In the genomic region with DNA sequence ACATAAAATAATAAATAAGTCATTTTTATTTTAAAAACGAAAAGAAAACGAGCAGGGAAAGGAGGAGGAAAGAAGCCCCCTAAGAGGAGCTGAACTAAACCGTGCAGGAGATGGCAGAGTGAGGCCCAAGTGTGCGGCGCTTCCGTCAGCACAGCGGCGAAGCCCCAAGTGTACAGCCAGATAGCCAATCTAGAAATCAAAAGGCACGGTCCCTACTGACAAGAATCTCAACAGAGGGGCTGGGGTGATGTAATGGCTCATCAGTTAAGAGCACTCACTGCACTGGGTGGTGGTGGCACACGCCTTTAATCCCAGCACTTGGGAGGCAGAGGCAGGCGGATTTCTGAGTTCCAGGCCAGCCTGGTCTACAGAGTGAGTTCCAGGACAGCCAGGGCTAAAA, we compare ENCODE assay signal across 15 mouse cellular contexts. TPM values are rescaled to one million over a fixed set of nuclear protein-coding genes. Genes with fewer than 3 reads are reported as not detected.
DNase-seq lines count a peak whose midpoint lies in the region; ATAC-seq and TF ChIP-seq lines count a peak whose summit lies in the region.
"Had no signal": no experiment of that assay in that cellular context is flagged by ENCODE, and none has a peak within 500 bp of the region (broad histone marks: within the 10 kb centered on the region; RNA-seq: fewer than 3 reads in every experiment).

No protein-coding gene starts in this region.

- 76% methylated on average over 11 of the region's 11 CpGs for WGBS in heart, embryonic 16.5 days
- WGBS in bone marrow, adult 2 months = 51% methylated on average over 11 of the region's 11 CpGs
- 21% methylated on average over 11 of the region's 11 CpGs for WGBS in liver, embryonic 15.5 days (ENCODE audit: insufficient replicate concordance)
- 85% methylated on average over 11 of the region's 11 CpGs for WGBS in hindbrain, embryonic 10.5 days

- H3K9ac ChIP-seq in heart, embryonic 16.5 days (ENCODE audit: low read length) = no peak overlapping the region
- peak overlapping the region; percentile 37; the same call in 1 of the 2 replicates for H3K9ac ChIP-seq in ES-Bruce4 (ENCODE audit: low read depth, poor library complexity, severe bottlenecking)
- H3K9ac ChIP-seq in liver, embryonic 15.5 days = 0 out of 2 replicates have a peak overlapping the region, but pooled peaks have one; percentile 40
- H3K9ac ChIP-seq: embryonic facial prominence, embryonic 12.5 days; hindbrain, embryonic 14.5 days; limb, embryonic 15.5 days; midbrain, embryonic 12.5 days had no signal

- no peak overlapping the region for H3K4me3 ChIP-seq in heart, embryonic 16.5 days (ENCODE audit: low read length)
- H3K4me3 ChIP-seq in ES-Bruce4 (ENCODE audit: low read depth, low read length) = peak overlapping the region; percentile 1; the same call in 1 of the 2 replicates
- H3K4me3 ChIP-seq in bone marrow, adult 2 months (replicated peaks; ENCODE audit: control insufficient read depth, low read depth, low read length) = no peak overlapping the region
- H3K4me3 ChIP-seq in liver, embryonic 15.5 days (replicated peaks) = peak overlapping the region; percentile 13
- no peak overlapping the region for H3K4me3 ChIP-seq in hindbrain, embryonic 10.5 days
- H3K4me3 ChIP-seq: embryonic facial prominence, embryonic 12.5 days; limb, embryonic 15.5 days; midbrain, embryonic 12.5 days had no signal

- intact Hi-C loops in left cerebral cortex, postnatal 4 days (cut with DNase I) = no loop called here

- no peak for DNase-seq in heart, adult 9 months (ENCODE audit: low spot score in 2 of 2)
- DNase-seq in left cerebral cortex, postnatal 4 days = no peak
- no peak for DNase-seq in left cerebral cortex, adult 8-10 months (ENCODE audit: low spot score in 2 of 2)
- DNase-seq in hindbrain, embryonic 10.5 days (ENCODE audit: low spot score) = no peak
- DNase-seq: adrenal gland, postnatal 25 days; kidney, adult 9 months; right cerebral cortex, postnatal 4 days had no signal

- no peak for TF ChIP-seq CTCF in ES-Bruce4 (IDR thresholded peaks at IDR 0.05; ENCODE audit: low read depth, low read length)
- no peak for TF ChIP-seq CTCF in bone marrow, adult 2 months (IDR thresholded peaks at IDR 0.05; ENCODE audit: control insufficient read depth, insufficient read depth, low read length)

- TF ChIP-seq POLR2A in ES-Bruce4 (IDR thresholded peaks at IDR 0.05; ENCODE audit: insufficient read depth, low read length) = no peak
- TF ChIP-seq POLR2A in bone marrow, adult 2 months (IDR thresholded peaks at IDR 0.05; ENCODE audit: borderline replicate concordance, control insufficient read depth, low read depth, low read length) = no peak

- no peaks in the 10 kb centered on the region for H3K27me3 ChIP-seq in heart, embryonic 16.5 days (ENCODE audit: control insufficient read depth, insufficient read depth, low read length)
- H3K27me3 ChIP-seq in ES-Bruce4 (ENCODE audit: control insufficient read depth, insufficient read depth, low read length, poor library complexity, severe bottlenecking) = no peaks in the 10 kb centered on the region
- H3K27me3 ChIP-seq in liver, embryonic 15.5 days = no peaks in the 10 kb centered on the region
- no peaks in the 10 kb centered on the region for H3K27me3 ChIP-seq in hindbrain, embryonic 10.5 days (ENCODE audit: insufficient read depth, poor library complexity, severe bottlenecking)
- H3K27me3 ChIP-seq: embryonic facial prominence, embryonic 12.5 days; limb, embryonic 15.5 days; midbrain, embryonic 12.5 days had no signal

- no peak for TF ChIP-seq EP300 in ES-Bruce4 (IDR thresholded peaks at IDR 0.05; ENCODE audit: insufficient read depth, low read depth, low read length)

- H3K9me3 ChIP-seq in heart, embryonic 16.5 days (replicated peaks; ENCODE audit: control insufficient read depth, low read length) = no peaks in the 10 kb centered on the region
- no peaks in the 10 kb centered on the region for H3K9me3 ChIP-seq in ES-Bruce4 (replicated peaks; ENCODE audit: control insufficient read depth, insufficient read depth, low read length, poor library complexity, severe bottlenecking)
- H3K9me3 ChIP-seq in liver, embryonic 15.5 days (replicated peaks) = no peaks in the 10 kb centered on the region
- no peaks in the 10 kb centered on the region for H3K9me3 ChIP-seq in hindbrain, embryonic 10.5 days
- H3K9me3 ChIP-seq: embryonic facial prominence, embryonic 12.5 days; limb, embryonic 15.5 days; midbrain, embryonic 12.5 days had no signal

- H3K36me3 ChIP-seq in heart, embryonic 16.5 days (ENCODE audit: control insufficient read depth, insufficient read depth) = no peaks in the 10 kb centered on the region
- 0 out of 2 replicates have a peak, but pooled peaks cover 8% of the 10 kb centered on the region for H3K36me3 ChIP-seq in ES-Bruce4 (ENCODE audit: control insufficient read depth, insufficient read depth, low read length, poor library complexity, severe bottlenecking)
- H3K36me3 ChIP-seq in liver, embryonic 15.5 days (replicated peaks) = no peaks in the 10 kb centered on the region
- no peaks in the 10 kb centered on the region for H3K36me3 ChIP-seq in hindbrain, embryonic 10.5 days
- H3K36me3 ChIP-seq: embryonic facial prominence, embryonic 12.5 days; limb, embryonic 15.5 days; midbrain, embryonic 12.5 days had no signal

- no peak for ATAC-seq in heart, embryonic 16.5 days (replicated peaks; ENCODE audit: extremely low read depth, insufficient read depth, low FRiP score)
- no peak for ATAC-seq in liver, embryonic 15.5 days (ENCODE audit: insufficient read depth)

- peak overlapping the region; percentile 46; the same call in 1 of the 2 replicates for H3K27ac ChIP-seq in heart, embryonic 16.5 days (ENCODE audit: low read length)
- H3K27ac ChIP-seq in ES-Bruce4 (ENCODE audit: insufficient read depth, low read length) = peak overlapping the region; percentile 57
- peak overlapping the region; percentile 59 for H3K27ac ChIP-seq in bone marrow, adult 2 months (ENCODE audit: control insufficient read depth, insufficient read depth, low read depth, low read length, poor library complexity)
- peak overlapping the region; percentile 93 for H3K27ac ChIP-seq in liver, embryonic 15.5 days (replicated peaks)
- H3K27ac ChIP-seq in hindbrain, embryonic 10.5 days = no peak overlapping the region
- H3K27ac ChIP-seq: embryonic facial prominence, embryonic 12.5 days; hindbrain, embryonic 14.5 days; limb, embryonic 15.5 days; midbrain, embryonic 12.5 days had no signal

- H3K4me2 ChIP-seq in heart, embryonic 16.5 days (ENCODE audit: low read depth, low read length) = no peak overlapping the region
- H3K4me2 ChIP-seq in liver, embryonic 15.5 days = peak overlapping the region; percentile 53
- H3K4me2 ChIP-seq: embryonic facial prominence, embryonic 12.5 days; hindbrain, embryonic 14.5 days; limb, embryonic 15.5 days; midbrain, embryonic 12.5 days had no signal

- peaks cover 57% of the 10 kb centered on the region for H3K4me1 ChIP-seq in heart, embryonic 16.5 days (ENCODE audit: control insufficient read depth, insufficient read depth, low read length)
- H3K4me1 ChIP-seq in ES-Bruce4 (ENCODE audit: control insufficient read depth, insufficient read depth, low read length) = no peaks in the 10 kb centered on the region
- peaks cover 13% of the 10 kb centered on the region for H3K4me1 ChIP-seq in bone marrow, adult 2 months (ENCODE audit: control insufficient read depth, insufficient read depth, low read length)
- H3K4me1 ChIP-seq in liver, embryonic 15.5 days (replicated peaks) = peaks cover 82% of the 10 kb centered on the region
- peaks cover 50% of the 10 kb centered on the region for H3K4me1 ChIP-seq in hindbrain, embryonic 10.5 days (replicated peaks)

RNA-seq across cellular contexts. Expression of a gene that starts 4.6 kb away (rescaled TPM):
- polyA plus RNA-seq in heart, embryonic 16.5 days (2015; fragmentation: Nextera tagmentation; extraction: Ambion mirVana) = 17.6 and 18.5 TPM in 2 replicates
- 146 and 148 TPM in 2 replicates for polyA plus RNA-seq in ES-Bruce4 (2011; ENCODE audit: insufficient read depth, insufficient read length, low read depth, missing spikeins)
- polyA plus RNA-seq in bone marrow, adult 2 months (2011; ENCODE audit: insufficient read depth, insufficient read length, low replicate concordance, missing spikeins) = 38.1 and 78.7 TPM in 2 replicates
- polyA plus RNA-seq in liver, embryonic 15.5 days (2015; fragmentation: Nextera tagmentation; extraction: Ambion mirVana) = 18.1 and 20.8 TPM in 2 replicates
- total RNA-seq in left cerebral cortex, postnatal 4 days (2021) = 100 to 1,000 TPM; 138 to 143 TPM
- total RNA-seq in left cerebral cortex, adult 8-10 months (2022) = 100 to 1,000 TPM; 146 to 152 (median 151) TPM
- polyA plus RNA-seq in hindbrain, embryonic 10.5 days (2016; fragmentation: Nextera tagmentation; extraction: Ambion mirVana) = 31.4 and 34.3 TPM in 2 replicates

RNA-seq across cellular contexts. Expression of a gene that starts 25.3 kb away (rescaled TPM):
- polyA plus RNA-seq in heart, embryonic 16.5 days (2015; fragmentation: Nextera tagmentation; extraction: Ambion mirVana) = 60.7 and 71.0 TPM in 2 replicates
- 79.3 and 99.6 TPM in 2 replicates for polyA plus RNA-seq in ES-Bruce4 (2011; ENCODE audit: insufficient read depth, insufficient read length, low read depth, missing spikeins)
- 66.1 and 74.6 TPM in 2 replicates for polyA plus RNA-seq in bone marrow, adult 2 months (2011; ENCODE audit: insufficient read depth, insufficient read length, low replicate concordance, missing spikeins)
- polyA plus RNA-seq in liver, embryonic 15.5 days (2015; fragmentation: Nextera tagmentation; extraction: Ambion mirVana) = 20.8 and 21.2 TPM in 2 replicates
- 10 to 100 TPM; 73.8 to 79.7 TPM for total RNA-seq in left cerebral cortex, postnatal 4 days (2021)
- total RNA-seq in left cerebral cortex, adult 8-10 months (2022) = 10 to 100 TPM; 54.2 to 66.2 (median 63.3) TPM
- polyA plus RNA-seq in hindbrain, embryonic 10.5 days (2016; fragmentation: Nextera tagmentation; extraction: Ambion mirVana) = 56.6 and 58.2 TPM in 2 replicates

Comparison
In these comparisons a context has a peak if more than half of its experiments do, and no peak if none do; other contexts are left out.
1. H3K4me3 ChIP-seq: peak in ES-Bruce4 (single experiment) and liver, embryonic 15.5 days (single experiment); none in heart, embryonic 16.5 days (single experiment), bone marrow, adult 2 months (single experiment) and hindbrain, embryonic 10.5 days (single experiment).